Mouse (Mus musculus) hindbrain, embryonic 10.5 days (tissue): Measurements from ENCODE around the gene Sdr9c7. TPM values are rescaled to one million over a fixed set of nuclear protein-coding genes. Genes with fewer than 3 reads are reported as not detected.

Source experiments
- DNase-seq: peaks from one replicate; pipeline ENCODE4 v3.0.0-alpha.2; 2017; ENCODE audit warnings: low spot score
- H3K27ac ChIP-seq: fragments of 300-500 bp; sonication (generic); 2 replicates; pipeline ENCODE4 v1.5.1; 2016; ENCODE audit warnings: mild to moderate bottlenecking, moderate library complexity
- H3K27me3 ChIP-seq: fragments of 300-500 bp; sonication (generic); 2 replicates; pipeline ENCODE4 v1.6.1; 2016; ENCODE audit warnings: mild to moderate bottlenecking; ENCODE audit not compliant: poor library complexity, insufficient read depth, severe bottlenecking
- H3K36me3 ChIP-seq: fragments of 300-500 bp; sonication (generic); 2 replicates; pipeline ENCODE4 v1.6.1; 2016; ENCODE audit warnings: mild to moderate bottlenecking, moderate library complexity
- H3K4me1 ChIP-seq: fragments of 300-500 bp; sonication (generic); replicated peaks from 2 replicates; pipeline ENCODE4 v1.6.1; 2016; ENCODE audit warnings: mild to moderate bottlenecking
- H3K4me3 ChIP-seq: fragments of 300-500 bp; sonication (generic); 2 replicates; pipeline ENCODE4 v1.5.1; 2016; ENCODE audit warnings: mild to moderate bottlenecking, moderate library complexity
- H3K9me3 ChIP-seq: fragments of 300-500 bp; sonication (generic); 2 replicates; pipeline ENCODE4 v1.6.1; 2016; ENCODE audit warnings: mild to moderate bottlenecking, moderate library complexity
- WGBS: fragments of 180-500 bp; shearing (Covaris S2); methylation state at CpG from one replicate; pipeline ENCODE4 v1.1.7; 2016; 5-methylcytosine and 5-hydroxymethylcytosine counted together
- polyA plus RNA-seq: library from polyadenylated mRNA; unstranded; fragments of >200 nt; fragmentation: Nextera tagmentation; extraction: Ambion mirVana; gene quantifications from 2 replicates; pipeline ENCODE4 v1.2.1, GENCODE M21; 2016

Gene Sdr9c7
- not detected in 2 replicates for polyA plus RNA-seq

DNA sequence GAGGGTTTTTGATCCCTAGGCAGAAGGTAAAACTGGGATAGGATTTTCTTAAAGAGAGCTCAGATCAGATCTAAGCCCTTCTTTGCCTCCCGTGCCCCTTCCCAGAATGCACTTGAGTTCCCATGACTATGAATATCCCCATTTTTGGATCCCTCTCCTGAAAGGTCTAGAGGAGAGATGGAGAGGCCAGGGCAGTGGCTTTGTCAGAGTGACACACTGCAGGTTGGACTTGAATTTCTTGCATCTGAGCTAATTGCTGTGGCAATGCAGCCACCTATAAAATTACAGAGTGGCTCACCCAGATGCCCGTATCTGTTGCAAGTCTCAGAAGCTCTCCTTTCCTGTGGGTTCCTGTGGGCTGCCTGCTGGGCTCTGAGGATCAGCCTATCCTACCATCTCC is at the start of gene Sdr9c7:
Gene Sdr9c7, plus strand, starts transcription at position 301 of the 400 bp plus-strand sequence.
- WGBS, result 83% methylated on average over 2 of the region's 2 CpGs
- H3K36me3 ChIP-seq, result no peaks in the 10 kb centered on the region
- H3K27me3 ChIP-seq, result no peaks in the 10 kb centered on the region
- H3K4me1 ChIP-seq, result no peaks in the 10 kb centered on the region
- H3K4me3 ChIP-seq, result no peak within 1 kb of the TSS
- no peak within 1 kb of the TSS for H3K27ac ChIP-seq
- H3K9me3 ChIP-seq, result no peaks in the 10 kb centered on the region
- DNase-seq, result no peak

- H3K4me1 ChIP-seq, result no peaks in the 10 kb centered on the region
- no peak within 1 kb of the TSS for H3K4me3 ChIP-seq
- H3K36me3 ChIP-seq, result no peaks in the 10 kb centered on the region
- 90% methylated on average over 1 of the region's 1 CpGs for WGBS
- no peak within 1 kb of the TSS for H3K27ac ChIP-seq
- H3K9me3 ChIP-seq, result no peaks in the 10 kb centered on the region
- DNase-seq, result no peak
- H3K27me3 ChIP-seq, result no peaks in the 10 kb centered on the region
Measured at GRCm38 (mm10) chr10:127849628-127850027, 48.7 kb upstream of the Sdr9c7 start, which contains the start of gene Rdh19. Rdh19 (plus strand) TSS chr10:127849928.

DNA sequence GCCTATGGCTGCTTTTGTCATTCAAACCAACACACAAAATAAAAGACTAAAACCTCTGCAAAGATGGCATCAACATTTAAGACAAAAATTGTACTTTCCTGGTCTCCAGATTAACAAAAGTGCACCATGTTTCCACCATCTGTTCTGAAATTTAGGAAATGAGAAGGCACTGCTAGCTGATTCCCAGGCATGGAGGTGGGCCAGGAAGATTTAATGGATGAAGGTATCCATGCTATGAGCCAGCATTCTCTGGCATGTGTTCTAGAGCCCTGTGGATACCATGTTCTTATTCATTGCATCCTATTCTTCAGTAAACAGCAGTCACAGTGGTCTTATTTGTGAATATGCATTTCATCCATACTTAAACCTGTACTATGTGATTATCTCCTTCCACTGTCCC is 41.9 kb upstream of the Sdr9c7 start:
- no peak for DNase-seq
- Histone ChIP-seq H3K27ac (no peak overlapping the region), H3K9me3 (no peaks in the 10 kb centered on the region), H3K36me3 (no peaks in the 10 kb centered on the region), H3K4me3 (no peak overlapping the region), H3K27me3 (no peaks in the 10 kb centered on the region), H3K4me1 (no peaks in the 10 kb centered on the region)

GRCm38 (mm10) chr10:127864931-127865330 is 33.4 kb upstream of the Sdr9c7 start:
- Histone ChIP-seq H3K27me3 (no peaks in the 10 kb centered on the region), H3K4me3 (no peak overlapping the region)
- no peak for DNase-seq

GRCm38 (mm10) chr10:127866232-127866631 is 32.1 kb upstream of the Sdr9c7 start, which contains the start of gene Rdh16f2:
Rdh16f2 (plus strand) TSS chr10:127866474.
- Histone ChIP-seq H3K4me1 (no peaks in the 10 kb centered on the region), H3K9me3 (peaks cover 9% of the 10 kb centered on the region; the same call in 1 of the 2 replicates), H3K27ac (no peak within 1 kb of the TSS), H3K4me3 (no peak within 1 kb of the TSS), H3K36me3 (no peaks in the 10 kb centered on the region), H3K27me3 (no peaks in the 10 kb centered on the region)
- DNase-seq, result no peak
- 80% methylated on average over 3 of the region's 3 CpGs for WGBS

More at GRCm38 (mm10) chr10:127864931-127865330, 33.4 kb upstream of the Sdr9c7 start:
- Histone ChIP-seq H3K27ac (no peak overlapping the region), H3K4me1 (no peaks in the 10 kb centered on the region), H3K36me3 (no peaks in the 10 kb centered on the region), H3K9me3 (peaks cover 2% of the 10 kb centered on the region; the same call in 1 of the 2 replicates)

- Histone ChIP-seq H3K9me3 (peaks cover 9% of the 10 kb centered on the region; the same call in 1 of the 2 replicates), H3K27ac (no peak overlapping the region), H3K4me3 (no peak overlapping the region), H3K27me3 (no peaks in the 10 kb centered on the region), H3K36me3 (no peaks in the 10 kb centered on the region), H3K4me1 (no peaks in the 10 kb centered on the region)
- 78% methylated on average over 4 of the region's 4 CpGs for WGBS
- no peak for DNase-seq
Measured at GRCm38 (mm10) chr10:127872484-127872883, 25.8 kb upstream of the Sdr9c7 start.

GRCm38 (mm10) chr10:127877681-127878080 is 20.6 kb upstream of the Sdr9c7 start:
- no peaks in the 10 kb centered on the region for H3K36me3 ChIP-seq
- WGBS, result 60% methylated on average over 2 of the region's 2 CpGs
- H3K27ac ChIP-seq, result no peak overlapping the region
- DNase-seq, result no peak
- no peaks in the 10 kb centered on the region for H3K4me1 ChIP-seq
- H3K4me3 ChIP-seq, result no peak overlapping the region
- no peaks in the 10 kb centered on the region for H3K27me3 ChIP-seq
- no peaks in the 10 kb centered on the region for H3K9me3 ChIP-seq

DNA sequence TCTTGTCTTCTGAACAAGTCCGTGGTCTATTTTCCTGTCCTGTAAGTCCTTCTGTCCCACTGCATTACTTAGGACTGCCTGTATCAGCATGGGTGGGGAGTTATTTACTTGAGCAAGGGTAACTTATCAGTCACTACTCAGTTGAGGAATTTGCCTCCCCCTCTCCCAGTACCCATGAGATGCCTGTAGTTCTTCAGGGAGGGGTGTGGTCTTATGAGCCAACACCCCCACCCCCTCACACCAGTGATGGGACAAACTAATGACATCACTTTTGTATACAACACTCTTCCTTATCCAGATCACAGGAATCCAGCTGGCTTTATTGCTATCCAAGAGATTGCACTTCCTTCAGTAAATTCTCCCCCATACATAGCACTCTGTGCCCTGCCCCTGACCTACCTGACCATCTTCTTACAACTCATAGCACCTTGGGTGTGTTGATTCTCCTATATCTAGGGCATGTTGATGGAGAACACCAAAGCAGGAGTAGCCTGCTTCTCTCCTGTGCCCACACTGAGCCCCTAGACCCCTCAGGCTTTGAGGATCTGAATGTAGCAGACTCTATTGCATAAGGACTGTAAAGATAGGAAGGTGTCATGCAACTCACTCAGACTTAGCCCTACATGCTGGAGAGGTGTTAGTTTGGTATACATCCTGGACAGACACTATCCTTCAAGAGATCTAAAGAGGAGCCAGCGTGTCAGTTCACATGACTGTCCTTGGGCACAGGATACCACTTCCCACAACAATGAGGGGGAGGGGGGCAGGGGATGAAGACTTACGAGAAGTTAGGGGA is 19.9 kb upstream of the Sdr9c7 start:
- WGBS, result 78% methylated on average over 3 of the region's 3 CpGs
- DNase-seq, result no peak

DNA sequence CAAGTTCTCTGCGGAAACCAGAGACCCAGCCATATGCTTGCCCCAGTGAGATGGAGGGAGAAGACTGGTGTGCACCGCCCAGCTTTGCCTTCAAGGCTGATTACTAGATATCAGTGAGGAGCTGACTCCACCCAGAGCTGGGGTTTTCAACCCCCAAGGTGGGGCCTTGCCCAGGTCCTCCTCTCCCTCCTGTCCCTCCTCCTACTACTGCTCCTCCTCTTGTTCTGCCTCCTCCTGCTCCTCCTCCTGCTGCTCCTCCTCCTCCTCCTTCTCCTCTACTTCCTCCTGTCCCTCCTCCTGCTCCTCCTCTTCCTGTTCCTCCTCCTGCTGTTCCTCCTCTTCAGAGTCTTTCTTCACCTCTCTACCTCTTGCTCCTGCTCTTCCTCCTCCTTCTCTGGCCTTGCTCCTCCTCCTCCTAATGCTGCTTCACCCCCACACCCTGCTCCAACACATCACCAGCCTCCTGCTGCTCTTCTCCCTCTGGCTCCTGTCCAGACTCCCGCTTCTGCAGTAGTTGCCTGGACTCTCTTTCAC is 19.1 kb upstream of the Sdr9c7 start:
- no peaks in the 10 kb centered on the region for H3K27me3 ChIP-seq
- DNase-seq, result no peak
- no peaks in the 10 kb centered on the region for H3K36me3 ChIP-seq
- WGBS, result 86% methylated on average over 3 of the region's 3 CpGs
- no peaks in the 10 kb centered on the region for H3K4me1 ChIP-seq
- H3K27ac ChIP-seq, result no peak overlapping the region
- H3K4me3 ChIP-seq, result no peak overlapping the region
- no peaks in the 10 kb centered on the region for H3K9me3 ChIP-seq

More for the DNA sequence above, 19.9 kb upstream of the Sdr9c7 start:
- Histone ChIP-seq H3K27ac (no peak overlapping the region), H3K4me3 (no peak overlapping the region), H3K27me3 (no peaks in the 10 kb centered on the region), H3K9me3 (no peaks in the 10 kb centered on the region), H3K36me3 (no peaks in the 10 kb centered on the region), H3K4me1 (no peaks in the 10 kb centered on the region)

- Histone ChIP-seq H3K4me1 (no peaks in the 10 kb centered on the region), H3K4me3 (no peak overlapping the region), H3K27ac (no peak overlapping the region), H3K36me3 (no peaks in the 10 kb centered on the region), H3K9me3 (no peaks in the 10 kb centered on the region), H3K27me3 (no peaks in the 10 kb centered on the region)
- 88% methylated on average over 4 of the region's 4 CpGs for WGBS
- DNase-seq, result no peak
Measured at GRCm38 (mm10) chr10:127881041-127881440, 17.3 kb upstream of the Sdr9c7 start.

DNA sequence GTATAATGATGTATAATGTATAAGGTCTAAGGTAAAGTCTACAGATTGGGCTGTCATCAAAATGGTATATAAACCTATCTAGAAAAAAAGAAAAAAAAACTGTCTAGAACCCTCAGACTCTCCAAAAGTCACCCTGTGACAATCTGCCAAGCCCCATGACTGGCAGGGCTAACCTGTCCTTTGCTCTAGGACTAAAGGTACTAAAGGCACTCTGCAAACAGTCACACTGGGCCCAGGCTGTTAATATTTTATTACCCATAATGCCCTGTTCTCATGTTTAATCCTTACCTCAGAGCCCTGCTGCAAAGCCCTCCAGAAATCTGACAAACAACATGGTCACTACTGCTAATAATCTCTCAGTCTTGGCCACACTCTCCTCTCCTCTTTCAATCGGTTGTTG is 11.8 kb upstream of the Sdr9c7 start:
- 78% methylated on average over 1 of the region's 1 CpGs for WGBS
- no peak for DNase-seq
- Histone ChIP-seq H3K4me3 (no peak overlapping the region), H3K36me3 (no peaks in the 10 kb centered on the region), H3K9me3 (no peaks in the 10 kb centered on the region), H3K4me1 (peaks cover 5% of the 10 kb centered on the region; the same call in 1 of the 2 replicates), H3K27me3 (no peaks in the 10 kb centered on the region), H3K27ac (no peak overlapping the region)

- no peaks in the 10 kb centered on the region for H3K36me3 ChIP-seq
- no peak overlapping the region for H3K4me3 ChIP-seq
- 86% methylated on average over 4 of the region's 4 CpGs for WGBS
- peaks cover 5% of the 10 kb centered on the region; the same call in 1 of the 2 replicates for H3K4me1 ChIP-seq
- no peak overlapping the region for H3K27ac ChIP-seq
- no peaks in the 10 kb centered on the region for H3K9me3 ChIP-seq
- H3K27me3 ChIP-seq, result no peaks in the 10 kb centered on the region
- no peak for DNase-seq
Measured at GRCm38 (mm10) chr10:127886971-127887370, 11.3 kb upstream of the Sdr9c7 start.

DNA sequence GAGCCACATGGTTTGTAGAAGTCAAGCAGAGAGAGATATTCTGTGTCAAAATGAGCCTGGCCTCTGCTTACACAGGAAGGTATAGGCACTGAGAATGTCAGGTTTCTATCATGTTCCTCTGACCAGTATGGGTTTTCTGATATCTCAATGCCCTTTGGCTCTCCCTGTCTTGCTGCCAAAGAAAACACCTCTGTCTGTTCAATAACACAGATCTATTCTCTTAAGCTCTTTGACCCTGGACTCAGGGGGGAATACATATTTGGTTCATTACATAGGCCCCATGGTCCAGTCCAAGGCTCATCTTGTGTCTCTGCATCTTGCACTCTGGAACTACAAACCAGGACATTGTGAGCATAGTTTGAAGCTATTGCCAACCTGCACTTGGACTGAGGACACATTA is 9.7 kb upstream of the Sdr9c7 start, which contains the start of gene Rdh7:
Gene Rdh7, minus strand, starts transcription at position 213 of the 400 bp plus-strand sequence.
- no peak for DNase-seq
- no peak within 1 kb of the TSS for H3K27ac ChIP-seq
- H3K4me3 ChIP-seq, result no peak within 1 kb of the TSS

More for the DNA sequence above, 9.7 kb upstream of the Sdr9c7 start, which contains the start of gene Rdh7:
- Histone ChIP-seq H3K4me1 (peaks cover 5% of the 10 kb centered on the region; the same call in 1 of the 2 replicates), H3K36me3 (no peaks in the 10 kb centered on the region), H3K27me3 (no peaks in the 10 kb centered on the region), H3K9me3 (no peaks in the 10 kb centered on the region)
